Mouse (Mus musculus): ENCODE data around the gene Pgbd1. TPM values are rescaled to one million over a fixed set of nuclear protein-coding genes. Genes with fewer than 3 reads are reported as not detected.
A peak's percentile ranks its signal among the peaks of the same experiment; 100 is the strongest.

The Pgbd1 gene
- total RNA-seq, 2 experiments from 2014 or later: 0.58 to 1.6 TPM

DNA sequence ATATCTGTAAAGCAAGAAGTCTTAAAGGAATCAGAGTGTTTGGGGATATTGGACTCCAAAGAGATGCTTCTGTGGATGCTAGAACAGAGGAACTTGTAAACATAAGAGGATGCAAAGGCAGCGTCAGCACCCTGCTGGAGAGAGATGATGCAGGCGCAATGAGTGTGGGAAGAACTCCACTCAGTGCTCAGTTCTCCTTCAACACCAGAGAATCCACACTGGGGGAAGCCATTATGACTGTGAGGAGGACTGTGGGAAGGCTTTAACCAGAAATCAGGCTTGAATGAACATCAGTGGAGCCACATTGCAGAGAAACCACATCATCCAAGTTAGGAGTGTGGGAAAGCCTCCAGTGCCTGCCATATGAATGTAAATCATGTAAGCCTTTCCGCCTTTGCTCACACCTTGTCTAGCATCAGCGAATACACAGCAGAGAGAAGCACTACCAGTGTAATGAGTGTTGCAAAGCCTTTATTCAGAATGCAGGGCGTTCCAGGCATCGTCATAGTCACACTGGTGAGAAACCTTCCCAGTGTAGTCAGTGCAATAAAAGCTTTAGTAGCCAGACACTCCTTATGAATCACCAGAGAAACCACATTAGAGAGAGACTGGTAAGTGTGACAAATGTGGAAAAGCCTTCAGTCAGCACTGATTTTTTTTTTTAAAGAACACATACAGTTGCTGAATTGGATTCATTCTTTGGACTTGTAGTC is 23.4 kb downstream of the Pgbd1 start:
- no peak for ATAC-seq (replicated peaks; ENCODE audit: poor library complexity)

DNA sequence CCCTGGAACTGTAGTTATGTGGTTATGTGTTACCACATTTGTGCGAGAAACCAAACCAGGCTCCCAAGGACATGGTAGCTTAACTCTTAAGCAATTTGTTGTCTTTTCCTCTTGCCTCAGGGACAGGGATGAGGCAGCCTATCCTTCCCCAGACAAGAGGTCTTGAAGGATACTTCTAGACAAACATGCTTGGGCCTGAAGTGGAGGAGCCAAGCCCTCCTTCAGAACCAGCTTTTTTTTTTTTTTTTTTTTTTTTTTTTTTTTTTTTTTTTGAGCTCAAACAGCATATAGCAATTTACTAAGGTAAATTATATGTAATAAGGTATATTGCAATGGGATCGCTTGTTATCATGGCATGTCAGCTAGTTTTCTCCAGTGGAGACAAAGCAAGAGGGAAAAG is 25.1 kb downstream of the Pgbd1 start:
- no peak for ATAC-seq (replicated peaks; ENCODE audit: poor library complexity)

DNA sequence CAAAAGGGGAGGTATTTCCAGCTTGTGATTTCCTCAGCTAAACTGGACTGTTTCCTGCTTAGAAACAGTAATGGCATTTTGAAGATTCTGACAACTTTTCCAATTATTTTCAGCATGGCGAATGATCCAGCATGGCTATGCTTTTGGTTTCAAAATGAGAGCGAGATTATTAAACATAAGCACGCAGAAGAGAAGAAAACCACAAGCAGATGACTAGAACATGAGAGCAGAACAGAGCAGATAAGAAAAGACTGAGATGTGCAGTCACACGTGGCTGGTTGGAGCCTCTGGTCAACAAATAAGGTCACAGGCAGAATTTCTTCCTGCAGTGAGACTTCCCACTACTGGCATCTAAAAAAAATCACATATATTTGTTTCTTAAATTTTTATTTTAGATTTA is 25.6 kb downstream of the Pgbd1 start:
- ATAC-seq (replicated peaks; ENCODE audit: poor library complexity): peak; percentile 59; the same call in 1 of the 2 replicates

DNA sequence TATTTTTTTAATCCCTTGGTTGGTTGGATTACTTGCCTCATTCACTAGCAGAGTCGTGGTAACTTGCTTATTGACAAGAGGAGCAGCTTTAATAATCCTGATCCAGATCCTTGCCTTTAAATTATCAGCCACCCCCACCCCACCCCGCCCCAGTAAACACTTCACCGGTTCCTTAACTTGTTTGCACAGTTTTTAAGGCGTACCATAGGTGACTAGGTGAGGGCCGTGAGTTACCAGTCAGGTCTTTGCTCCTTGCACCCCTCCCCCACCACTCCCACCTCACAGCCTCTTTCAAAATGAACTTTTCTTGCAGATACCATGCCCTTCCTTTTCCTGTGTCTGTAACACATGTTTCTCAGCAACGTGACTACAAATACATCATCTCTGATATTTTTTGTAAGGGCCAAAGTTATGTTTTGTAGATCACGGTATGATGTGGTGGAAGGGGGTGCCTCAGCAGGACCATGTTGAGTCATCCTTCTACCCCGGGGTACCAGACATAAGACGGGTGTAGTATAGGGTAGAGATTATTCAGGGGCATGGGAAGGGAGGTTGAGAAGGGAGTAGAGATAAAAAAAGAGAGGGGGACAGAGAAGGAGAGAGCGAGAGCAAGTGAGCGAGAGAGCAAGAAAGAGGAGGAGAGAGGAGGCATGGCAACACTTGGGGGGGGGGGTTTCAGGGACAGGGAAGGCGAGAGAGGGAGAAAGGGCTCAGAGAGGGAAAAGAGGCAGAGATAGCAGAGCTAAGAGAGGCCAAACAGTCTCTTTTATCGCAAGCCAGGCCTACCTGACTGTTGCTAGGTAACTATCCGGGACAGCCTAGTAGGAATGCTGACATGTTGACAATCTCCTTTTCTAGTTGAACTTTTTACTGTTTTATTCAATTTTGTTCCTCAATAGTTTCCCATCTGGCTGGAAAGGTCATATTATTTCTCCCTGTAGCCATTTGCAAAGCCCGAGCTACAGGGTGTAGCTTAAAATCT is 26.3 kb downstream of the Pgbd1 start:
- ATAC-seq (replicated peaks; ENCODE audit: poor library complexity): no peak; the same call in 1 of the 2 replicates

DNA sequence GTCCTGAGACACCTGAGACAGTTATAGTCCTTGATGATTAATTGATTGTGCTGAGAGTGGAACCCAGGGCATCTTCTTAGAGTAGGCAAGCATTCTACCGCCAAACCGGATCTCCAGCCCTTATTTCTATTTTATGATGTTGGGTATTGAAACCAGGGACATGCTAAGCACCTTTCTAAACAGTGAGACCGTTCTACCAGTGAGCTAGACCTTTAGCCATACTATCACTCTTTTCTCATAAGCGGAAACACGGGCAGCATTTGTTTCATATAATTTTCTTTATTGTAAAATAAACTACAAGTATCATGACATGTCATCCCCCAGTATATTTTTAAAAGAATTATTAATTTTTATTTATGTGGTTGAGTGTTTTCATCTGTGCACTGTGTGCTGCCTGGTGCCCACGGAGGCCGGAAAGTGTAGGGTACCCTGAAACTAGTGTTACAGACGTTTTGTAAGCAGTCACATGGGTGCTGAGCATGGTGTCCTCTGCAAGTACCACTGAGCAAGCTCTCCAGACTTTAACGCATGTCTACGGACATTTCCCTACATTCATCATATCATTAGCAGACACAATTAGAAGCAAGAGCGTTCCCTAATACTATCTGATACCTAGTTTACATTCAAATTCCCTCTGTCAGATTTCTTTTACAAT is 31.9 kb downstream of the Pgbd1 start:
- ATAC-seq (replicated peaks; ENCODE audit: poor library complexity): no peak

DNA sequence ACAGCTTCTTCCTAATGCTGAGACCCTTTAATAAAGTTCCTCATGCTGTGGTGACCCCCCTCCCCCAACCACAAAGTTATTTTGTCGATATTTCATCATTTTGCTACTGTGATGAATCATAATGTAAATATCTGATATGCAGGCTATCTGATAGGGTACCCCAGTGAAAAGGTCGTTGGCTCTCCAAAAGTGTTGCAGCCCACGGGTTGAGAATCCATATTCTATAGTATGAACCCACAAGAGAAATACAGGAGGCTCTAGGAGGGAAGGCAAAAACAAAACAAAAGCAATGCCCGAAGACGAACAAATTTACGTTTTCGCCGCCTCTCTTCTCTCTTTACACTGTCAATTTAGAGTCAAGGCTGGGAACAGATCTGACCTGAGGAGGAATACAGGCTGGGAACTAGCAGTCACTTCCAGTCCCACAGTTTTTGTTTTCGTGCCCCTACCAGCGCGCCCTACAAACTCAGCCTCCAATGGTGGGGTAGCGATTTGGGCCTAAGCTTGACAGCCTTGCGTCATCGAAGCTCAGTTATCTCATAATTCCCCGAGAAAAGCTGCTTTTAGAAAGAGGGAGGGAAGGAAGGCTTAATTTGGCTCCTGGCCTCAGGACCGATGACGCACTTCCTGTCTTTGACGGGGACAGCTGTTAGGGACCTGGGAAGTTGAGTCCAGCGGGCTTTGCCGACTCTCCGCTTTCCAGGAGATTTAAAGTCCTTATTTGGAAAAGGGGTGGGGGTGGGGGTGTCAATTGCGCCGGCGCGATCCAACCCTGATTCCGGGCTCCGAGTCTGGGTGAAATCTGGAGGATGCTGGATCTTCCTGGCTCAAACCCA is 32.7 kb downstream of the Pgbd1 start:
- peak; percentile 96 for ATAC-seq (replicated peaks; ENCODE audit: poor library complexity)

DNA sequence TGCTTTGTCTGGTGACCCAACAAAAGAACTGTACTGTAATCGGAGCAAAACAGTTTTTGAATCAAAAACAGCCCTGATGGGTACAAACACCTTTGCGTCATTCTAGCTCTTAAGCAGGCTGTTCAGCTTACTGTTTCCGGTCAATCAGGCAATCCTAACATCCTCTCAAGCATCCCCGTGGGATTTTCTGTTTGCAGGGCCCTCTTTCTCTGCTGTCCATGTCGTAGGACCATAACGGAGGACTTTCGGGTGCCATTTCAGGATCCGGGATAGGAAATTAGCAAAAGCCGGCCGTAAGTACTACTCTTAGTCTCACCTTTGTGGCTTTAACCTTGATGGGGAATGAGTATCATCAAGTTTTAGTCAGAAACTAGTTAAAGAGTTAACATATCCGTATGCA is 33.5 kb downstream of the Pgbd1 start:
- no peak for ATAC-seq (replicated peaks; ENCODE audit: poor library complexity)

DNA sequence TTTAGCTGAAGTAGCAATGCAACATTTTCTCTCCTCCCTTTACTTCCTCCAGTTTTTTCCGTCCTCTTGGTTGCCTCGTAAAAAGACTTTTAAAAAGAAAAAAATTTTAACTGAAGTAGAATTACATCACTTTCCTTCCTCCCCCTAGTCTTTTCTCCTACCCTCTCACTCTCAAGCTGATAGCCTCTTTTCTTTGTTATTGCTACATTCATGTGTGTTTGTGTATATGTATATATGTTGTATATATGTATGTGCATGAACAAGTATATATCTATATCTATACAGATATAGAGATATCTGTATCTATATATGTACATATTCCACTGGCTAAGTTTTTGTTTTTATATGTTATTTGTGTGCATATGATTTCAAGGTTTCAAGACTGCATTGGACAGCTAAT is 38.0 kb downstream of the Pgbd1 start:
- ATAC-seq (replicated peaks; ENCODE audit: poor library complexity): peak; percentile 38

DNA sequence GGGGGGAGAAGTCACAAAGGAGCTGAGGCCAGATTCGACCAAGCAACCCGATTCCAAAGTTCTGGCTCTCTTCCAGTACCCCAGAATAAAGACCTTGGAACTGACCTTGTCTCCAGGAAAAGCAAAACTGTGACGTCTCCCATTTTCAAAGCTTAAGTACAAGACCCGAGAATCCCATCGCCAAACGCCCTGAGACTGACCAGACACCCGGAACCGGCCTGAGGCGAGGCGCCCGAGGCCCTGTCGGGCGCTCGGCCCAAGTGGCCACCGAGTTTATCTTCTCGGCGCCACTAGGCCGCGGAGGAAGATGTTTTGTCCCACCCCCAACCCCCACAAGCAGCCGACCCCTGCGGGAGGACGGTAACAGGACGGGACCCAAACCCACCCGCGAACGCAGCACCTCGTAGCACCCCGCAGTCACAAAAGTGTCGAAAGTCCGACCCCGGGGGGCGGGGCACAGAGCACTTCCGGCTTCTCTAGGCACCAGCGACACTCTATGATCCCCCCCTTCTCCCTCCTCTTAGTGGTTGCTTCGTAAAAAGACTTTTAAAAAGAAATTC is 38.5 kb downstream of the Pgbd1 start, which contains the start of gene Zkscan3:
Gene Zkscan3, minus strand, starts transcription at position 469 of the 560 bp plus-strand sequence.
- ATAC-seq (replicated peaks; ENCODE audit: poor library complexity): peak; percentile 99

DNA sequence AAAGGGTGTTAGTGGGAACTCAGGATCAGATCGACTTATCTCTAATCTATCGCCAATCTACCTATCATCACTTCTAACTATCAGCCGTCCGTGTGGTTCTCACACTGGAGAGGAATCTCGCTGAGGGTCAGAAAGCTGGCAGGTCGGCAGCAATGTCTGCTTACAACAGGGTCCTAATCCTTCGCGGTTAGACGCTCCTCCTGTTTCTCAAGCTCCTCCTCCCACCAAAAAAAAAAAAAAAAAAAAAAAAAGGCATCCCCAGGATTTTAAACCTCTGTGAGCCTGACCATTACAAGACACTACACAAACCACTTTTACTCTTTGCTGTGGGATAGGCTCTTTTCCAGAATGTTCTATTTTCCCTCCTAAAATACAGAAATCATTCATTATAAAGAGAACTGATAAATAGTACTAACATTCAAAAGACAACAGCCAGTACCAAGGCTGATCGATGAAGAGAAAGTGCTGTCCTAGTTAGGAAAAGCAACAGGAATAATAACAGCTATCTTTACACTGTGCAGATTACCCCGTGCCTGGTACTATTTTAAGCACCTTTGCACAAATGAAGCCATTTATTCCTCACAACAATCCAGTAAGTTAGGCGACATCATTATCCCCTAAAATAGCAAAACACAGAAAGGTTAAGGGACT is 39.1 kb downstream of the Pgbd1 start:
- ATAC-seq (replicated peaks; ENCODE audit: poor library complexity): peak; percentile 32; the same call in 1 of the 2 replicates

DNA sequence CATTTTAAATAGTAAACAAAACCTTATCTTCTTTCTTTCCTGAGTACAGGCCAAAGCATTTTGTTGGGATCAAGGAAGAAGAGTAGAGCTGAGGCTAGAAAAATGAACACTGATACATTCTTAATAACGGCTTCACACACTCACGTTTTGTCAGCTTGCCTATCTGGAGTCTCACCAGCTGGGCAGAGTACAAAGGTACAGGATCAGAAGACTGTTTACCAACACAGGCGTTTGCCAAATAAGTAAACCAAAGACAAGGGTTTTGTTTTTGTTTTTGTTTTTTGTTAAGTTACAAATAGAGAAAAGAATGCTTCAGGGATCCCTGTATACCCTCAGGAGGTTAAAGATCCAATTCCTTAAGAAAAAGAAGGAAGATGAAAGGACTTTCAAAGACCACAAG is 39.7 kb downstream of the Pgbd1 start:
- no peak for ATAC-seq (replicated peaks; ENCODE audit: poor library complexity)

DNA sequence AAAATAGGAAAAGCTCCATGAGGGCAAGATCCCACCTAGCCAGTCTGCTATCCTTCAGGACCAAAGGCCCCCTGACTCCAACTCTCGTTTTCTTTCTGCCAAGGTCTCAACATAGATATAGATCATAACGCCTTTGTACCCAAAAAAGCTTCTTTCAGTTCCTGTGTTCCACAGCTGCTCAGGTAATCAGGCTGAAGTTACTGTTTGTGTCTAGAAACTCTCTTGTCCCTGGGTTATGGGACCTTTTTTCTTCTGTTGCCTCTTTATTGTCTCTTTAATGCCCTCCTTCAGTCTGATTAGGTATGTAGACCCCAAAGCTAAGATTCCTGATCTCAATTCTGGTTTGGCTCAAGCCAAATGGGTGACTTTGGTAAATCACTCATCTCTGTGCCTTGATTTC is 43.4 kb downstream of the Pgbd1 start:
- ATAC-seq (replicated peaks; ENCODE audit: poor library complexity): no peak

DNA sequence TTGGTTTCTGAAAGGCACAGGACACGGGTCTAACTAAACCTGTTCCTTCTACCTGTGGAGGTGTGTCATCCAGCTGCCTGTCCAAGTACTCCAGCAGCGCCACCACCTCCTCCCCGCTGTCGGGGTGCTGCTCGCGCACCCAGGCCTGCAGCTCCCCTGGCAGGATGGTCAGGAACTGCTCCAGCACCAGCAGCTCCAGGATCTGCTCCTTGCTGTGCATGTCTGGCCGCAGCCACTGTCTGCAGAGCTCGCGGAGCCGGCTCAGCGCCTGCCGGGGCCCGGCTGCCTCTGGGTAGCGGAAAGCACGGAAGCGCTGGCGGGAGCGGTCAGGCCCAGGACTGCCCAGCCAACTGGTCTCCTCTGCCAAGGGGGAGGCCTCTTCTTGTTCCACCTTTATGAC is 44.8 kb downstream of the Pgbd1 start:
- peak; percentile 20; the same call in 1 of the 2 replicates for ATAC-seq (replicated peaks; ENCODE audit: poor library complexity)

DNA sequence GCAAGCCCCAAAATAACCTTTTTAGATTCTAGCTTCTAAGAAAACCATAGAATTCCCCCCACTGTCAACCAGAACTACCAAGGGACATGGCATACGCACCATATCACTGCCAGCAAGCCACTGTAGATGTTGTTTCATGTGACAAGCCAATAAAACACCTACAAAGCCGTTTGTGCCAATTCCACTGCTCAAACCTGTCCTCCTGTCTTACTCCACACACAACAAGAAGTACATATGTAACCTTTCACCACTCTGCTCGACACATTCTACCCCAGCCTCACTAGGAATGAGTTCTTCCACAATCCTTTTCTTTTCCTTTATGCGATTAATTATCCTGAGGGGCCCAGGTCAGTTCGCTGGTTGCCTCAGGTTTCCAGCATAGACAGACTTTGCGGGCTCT is 45.2 kb downstream of the Pgbd1 start:
- ATAC-seq (replicated peaks; ENCODE audit: poor library complexity): no peak

DNA sequence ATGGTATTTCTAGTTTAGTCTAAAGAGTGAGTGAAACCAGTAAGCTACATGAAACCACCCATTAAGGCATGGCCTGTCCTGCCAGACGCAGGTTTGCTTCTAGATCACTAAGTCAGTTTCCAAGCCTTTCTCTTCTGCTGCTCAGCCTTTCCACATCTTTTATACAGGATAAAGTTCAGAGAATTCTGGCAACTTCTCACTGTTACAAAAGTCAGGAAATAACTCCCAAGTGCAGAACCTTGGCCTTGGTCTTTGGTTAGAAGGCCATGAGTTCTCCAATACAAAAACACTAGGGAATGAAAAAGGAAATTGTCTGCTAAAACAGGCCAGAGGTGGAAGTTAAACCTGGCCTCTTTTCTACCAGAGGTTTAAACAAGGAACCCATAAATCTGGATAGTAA is 45.6 kb downstream of the Pgbd1 start:
- no peak for ATAC-seq (replicated peaks; ENCODE audit: poor library complexity)

DNA sequence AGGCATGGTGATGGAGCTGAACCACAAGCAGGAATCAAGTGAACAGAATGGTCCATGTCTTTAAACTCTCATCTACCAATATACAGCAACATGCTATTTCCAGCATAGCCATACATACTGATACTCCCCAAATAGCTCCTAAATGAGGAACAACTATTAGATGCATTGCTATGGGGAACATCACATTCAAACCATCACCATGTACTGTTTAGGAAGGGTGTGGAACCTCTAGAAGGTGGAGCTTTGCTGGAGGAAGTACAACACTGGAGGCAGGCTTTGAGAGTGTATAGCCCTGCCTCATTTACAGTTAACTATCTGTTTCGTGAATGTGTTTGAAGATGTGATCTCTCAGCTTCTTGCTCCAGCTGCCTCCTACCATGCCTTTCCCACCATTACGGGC is 63.1 kb downstream of the Pgbd1 start:
- no peak for ATAC-seq (replicated peaks; ENCODE audit: poor library complexity)

DNA sequence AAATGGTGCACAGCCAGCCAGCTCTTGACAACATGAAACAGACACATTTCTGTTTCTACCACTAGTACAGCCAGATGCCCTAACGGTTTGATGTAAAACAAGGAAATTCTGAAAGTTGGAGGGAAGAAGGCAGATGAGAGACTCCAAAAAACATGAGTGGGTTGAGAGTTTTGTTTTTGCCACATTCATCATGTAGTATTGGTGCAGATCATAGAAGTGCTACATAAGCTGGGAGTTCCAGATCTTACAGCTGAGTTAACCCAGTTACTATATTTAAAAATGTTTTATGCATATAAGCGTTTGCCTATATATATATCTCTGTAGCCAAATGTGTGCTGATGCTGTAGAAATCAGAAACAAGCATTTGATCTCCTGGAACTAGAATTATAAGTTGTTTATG is 68.2 kb downstream of the Pgbd1 start:
- no peak for ATAC-seq (replicated peaks; ENCODE audit: poor library complexity)
